Mouse (Mus musculus): Measurements from ENCODE around the gene Ccdc183. TPM values are rescaled to one million over a fixed set of nuclear protein-coding genes. Genes with fewer than 3 reads are reported as not detected.

Gene Ccdc183
- polyA plus RNA-seq (2012) = not detected in 2 replicates

GRCm38 (mm10) chr2:25617578-25617977 is at the start of gene Ccdc183:
Ccdc183 (minus strand) TSS chr2:25617678.

GRCm38 (mm10) chr2:25657652-25658051 is 40.2 kb upstream of the Ccdc183 start, which contains the start of gene Lcn5:
Lcn5 (plus strand) TSS chr2:25657952.

GRCm38 (mm10) chr2:25652902-25653301 is 35.4 kb upstream of the Ccdc183 start, which contains the start of gene Lcn8:
Lcn8 (plus strand) TSS chr2:25653120.

GRCm38 (mm10) chr2:25627811-25628210 is 10.3 kb upstream of the Ccdc183 start, which contains the start of gene Fcna:
Fcna (minus strand) TSS chr2:25628030.

GRCm38 (mm10) chr2:25621229-25622200 is 4.0 kb upstream of the Ccdc183 start, which contains the start of gene Tmem141:
Tmem141 (minus strand) TSS chr2:25622005.

GRCm38 (mm10) chr2:25607761-25608622 is 9.5 kb downstream of the Ccdc183 start, which contains the start of gene Rabl6:
Rabl6 (minus strand) TSS chr2:25608521.

GRCm38 (mm10) chr2:25581294-25581864 is 36.1 kb downstream of the Ccdc183 start, which contains the start of gene Ajm1:
Ajm1 (minus strand) TSS chr2:25581757.

GRCm38 (mm10) chr2:25574579-25575431 is 42.7 kb downstream of the Ccdc183 start, which contains the start of the genes Mamdc4 and Phpt1:
Mamdc4 (minus strand) TSS chr2:25574845.
Phpt1 (minus strand) TSS chr2:25575224.

Other genes starting within 250 kb of the Ccdc183 start
- 35.8 and 46.8 TPM in 2 replicates for gene Sapcd2, start 245.4 kb downstream of the Ccdc183 start, polyA plus RNA-seq (2012)
- gene Entpd2, start 221.8 kb downstream of the Ccdc183 start, polyA plus RNA-seq (2012) = 0.09 and 0.39 TPM in 2 replicates
- gene Npdc1, start 218.3 kb downstream of the Ccdc183 start, polyA plus RNA-seq (2012) = 2.3 and 6.0 TPM in 2 replicates
- 19.2 and 28.1 TPM in 2 replicates for gene Fut7, start 194.4 kb downstream of the Ccdc183 start, polyA plus RNA-seq (2012)
- 58.0 and 85.3 TPM in 2 replicates for gene Abca2, start 189.0 kb downstream of the Ccdc183 start, polyA plus RNA-seq (2012)
- 0.61 TPM in 1 of 2 replicates, not detected in the other for gene Clic3, start 160.8 kb downstream of the Ccdc183 start, polyA plus RNA-seq (2012)
- 81.2 and 90.9 TPM in 2 replicates for gene Paxx, start 156.6 kb downstream of the Ccdc183 start, polyA plus RNA-seq (2012)
- gene Ptgds, start 147.6 kb downstream of the Ccdc183 start, polyA plus RNA-seq (2012) = 0.83 and 1.2 TPM in 2 replicates
- not detected in 2 replicates for gene Lcn12, start 123.8 kb downstream of the Ccdc183 start, polyA plus RNA-seq (2012)
- 39.7 and 48.0 TPM in 2 replicates for gene Fbxw5, start 116.9 kb downstream of the Ccdc183 start, polyA plus RNA-seq (2012)
- 0.13 and 0.45 TPM in 2 replicates for gene C8g, start 116.0 kb downstream of the Ccdc183 start, polyA plus RNA-seq (2012)
- 11.8 and 12.9 TPM in 2 replicates for gene Traf2, start 70.7 kb downstream of the Ccdc183 start, polyA plus RNA-seq (2012)
- 607 and 733 TPM in 2 replicates for gene Edf1, start 59.8 kb downstream of the Ccdc183 start, polyA plus RNA-seq (2012)
- gene Mamdc4, start 42.8 kb downstream of the Ccdc183 start, polyA plus RNA-seq (2012) = 2.5 and 2.7 TPM in 2 replicates
- 14.1 and 16.5 TPM in 2 replicates for gene Phpt1, start 42.5 kb downstream of the Ccdc183 start, polyA plus RNA-seq (2012)
- 0.37 and 0.81 TPM in 2 replicates for gene Ajm1, start 35.9 kb downstream of the Ccdc183 start, polyA plus RNA-seq (2012)
- 76.2 and 87.1 TPM in 2 replicates for gene Rabl6, start 9.2 kb downstream of the Ccdc183 start, polyA plus RNA-seq (2012)
- 11.4 and 11.5 TPM in 2 replicates for gene Tmem141, start 4.3 kb upstream of the Ccdc183 start, polyA plus RNA-seq (2012)
- gene Fcna, start 10.4 kb upstream of the Ccdc183 start, polyA plus RNA-seq (2012) = 0.49 and 1.0 TPM in 2 replicates
- gene Lcn8, start 35.4 kb upstream of the Ccdc183 start, polyA plus RNA-seq (2012) = not detected in 2 replicates
- gene Lcn5, start 40.3 kb upstream of the Ccdc183 start, polyA plus RNA-seq (2012) = not detected in 2 replicates
- not detected in 2 replicates for gene Lcn6, start 59.1 kb upstream of the Ccdc183 start, polyA plus RNA-seq (2012)
- gene Lcn10, start 65.0 kb upstream of the Ccdc183 start, polyA plus RNA-seq (2012) = not detected in 2 replicates
- gene Obp2a, start 82.4 kb upstream of the Ccdc183 start, polyA plus RNA-seq (2012) = not detected in 2 replicates
- 115 and 133 TPM in 2 replicates for gene Bmyc, start 89.1 kb upstream of the Ccdc183 start, polyA plus RNA-seq (2012)
- not detected in 2 replicates for gene Obp2b, start 119.3 kb upstream of the Ccdc183 start, polyA plus RNA-seq (2012)
- gene Lcn3, start 147.9 kb upstream of the Ccdc183 start, polyA plus RNA-seq (2012) = not detected in 2 replicates
- gene Lcn11, start 159.3 kb upstream of the Ccdc183 start, polyA plus RNA-seq (2012) = not detected in 2 replicates
- not detected in 2 replicates for gene Gm13539, start 164.6 kb upstream of the Ccdc183 start, polyA plus RNA-seq (2012)
- not detected in 2 replicates for gene Glt6d1, start 198.2 kb upstream of the Ccdc183 start, polyA plus RNA-seq (2012)
- gene Lcn9, start 205.5 kb upstream of the Ccdc183 start, polyA plus RNA-seq (2012) = not detected in 2 replicates
- gene Sohlh1, start 229.6 kb upstream of the Ccdc183 start, polyA plus RNA-seq (2012) = not detected in 2 replicates
- 0.01 TPM in 1 of 2 replicates, not detected in the other for gene Kcnt1, start 246.1 kb upstream of the Ccdc183 start, polyA plus RNA-seq (2012)